Mouse (Mus musculus) Patski (cell line): ENCODE results near the gene Vash2. TPM values are rescaled to one million over a fixed set of nuclear protein-coding genes. Genes with fewer than 3 reads are reported as not detected.
"Not testable (repeated sequence)": the region's sequence is repeated elsewhere in the genome, so short reads cannot be mapped to it uniquely, and the experiment has no call there.

Experiments
- ATAC-seq: fragments of 100-300 bp; one replicate; pipeline ENCODE4 v1.8.0; 2021
- CTCF ChIA-PET: fragments of 350-600 bp; sonication (Branson Sonifier 250); formaldehyde crosslinking; loops from one replicate; lab custom pipeline; 2022; ENCODE audit warnings: inconsistent platforms; lab: Charles Lee
- POLR2A ChIA-PET: fragments of 350-600 bp; sonication (Branson Sonifier 250); formaldehyde crosslinking; loops from one replicate; lab custom pipeline; 2022; ENCODE audit warnings: antibody characterized with exemption, inconsistent platforms; lab: Charles Lee
- DNase-seq: peaks from one replicate; pipeline ENCODE4 v3.0.0-alpha.2; 2011; ENCODE audit warnings: low read depth, low spot score
- H3K27me3 ChIP-seq: fragments of 371-371 bp; one replicate; pipeline ENCODE4 v1.5.1; 2021
- CTCF ChIP-seq: fragments of 100-300 bp; IDR thresholded peaks from one replicate; pipeline ENCODE4 v1.5.1; 2021
- in situ Hi-C: fragments of 300-500 bp; cut with MboI; formaldehyde crosslinking; loops from 3 replicates; pipeline ENCODE4 v1.11.1; 2018; ENCODE audit warnings: low pct_unique_long_range_greater_than_20kb, mixed read lengths
- polyA plus RNA-seq: library from polyadenylated mRNA; unstranded; gene quantifications from one replicate; pipeline ENCODE4 v1.2.3, GENCODE M21; 2021

Vash2 gene
- polyA plus RNA-seq, 1 experiment from 2014 or later: 5.4 TPM

- peak; percentile 82 for DNase-seq
- in situ Hi-C loops: loop anchor here (25.0 kb wide), 1 partner anchor 634 kb away; no protein-coding TSS in a partner anchor
- POLR2A ChIA-PET: interaction anchor here (1.0 kb wide), 1 partner anchor 17 kb away, joined by 3 read pairs; the partner anchor contains the start of gene Rps6kc1
- CTCF ChIA-PET: no interaction called here
- ATAC-seq: peak; percentile 88
- TF ChIP-seq CTCF: no peak
- H3K27me3 ChIP-seq: no peaks in the 10 kb centered on the region
Observed at GRCm38 (mm10) chr1:190928370-190929009, 50.6 kb downstream of the Vash2 start.

- peak; percentile 6 for ATAC-seq
- in situ Hi-C loops: loop anchor here (25.0 kb wide), 1 partner anchor 634 kb away; no protein-coding TSS in a partner anchor
- H3K27me3 ChIP-seq: no peaks in the 10 kb centered on the region
- ChIA-PET POLR2A (interaction anchor here (1.0 kb wide), 1 partner anchor 16 kb away, joined by 3 read pairs; the partner anchor contains the start of gene Rps6kc1), CTCF (no interaction called here)
- no peak for TF ChIP-seq CTCF
- no peak for DNase-seq
Observed at GRCm38 (mm10) chr1:190927751-190928369, 51.2 kb downstream of the Vash2 start.

GRCm38 (mm10) chr1:190927311-190927710 is 51.8 kb downstream of the Vash2 start:
- no peak for DNase-seq
- POLR2A ChIA-PET: no interaction called here
- in situ Hi-C loops: loop anchor here (25.0 kb wide), 1 partner anchor 635 kb away; no protein-coding TSS in a partner anchor
- no peak for ATAC-seq
- no peak for TF ChIP-seq CTCF
- no peaks in the 10 kb centered on the region for H3K27me3 ChIP-seq
- CTCF ChIA-PET: no interaction called here

- POLR2A ChIA-PET, DNase-seq, ATAC-seq, H3K27me3 ChIP-seq, CTCF ChIA-PET: not testable (repeated sequence)
- in situ Hi-C loops: loop anchor here (25.0 kb wide), 1 partner anchor 637 kb away; no protein-coding TSS in a partner anchor
Observed at GRCm38 (mm10) chr1:190924812-190925211, 54.3 kb downstream of the Vash2 start, which contains the start of gene Angel2. Gene Angel2 (plus strand): TSS chr1:190925112.

GRCm38 (mm10) chr1:190919725-190920469 is 59.2 kb downstream of the Vash2 start:
- no peak for ATAC-seq
- in situ Hi-C loops: no loop called here
- DNase-seq: no peak
- H3K27me3 ChIP-seq: peaks cover 2% of the 10 kb centered on the region
- ChIA-PET CTCF (no interaction called here), POLR2A (no interaction called here)
- no peak for TF ChIP-seq CTCF

GRCm38 (mm10) chr1:190918938-190919337 is 60.2 kb downstream of the Vash2 start:
- in situ Hi-C loops: no loop called here
- DNase-seq (no peak), ATAC-seq (no peak)
- POLR2A ChIA-PET: no interaction called here
- H3K27me3 ChIP-seq: peaks cover 2% of the 10 kb centered on the region
- no peak for TF ChIP-seq CTCF
- CTCF ChIA-PET: no interaction called here

GRCm38 (mm10) chr1:190912623-190913022 is 66.5 kb downstream of the Vash2 start:
- in situ Hi-C loops: no loop called here
- DNase-seq (no peak), ATAC-seq (no peak)
- H3K27me3 ChIP-seq: no peaks in the 10 kb centered on the region
- CTCF ChIA-PET: interaction anchor here (0.7 kb wide), 1 partner anchor 13 kb away, joined by 3 read pairs; no protein-coding TSS in a partner anchor
- no peak for TF ChIP-seq CTCF
- POLR2A ChIA-PET: no interaction called here

GRCm38 (mm10) chr1:190911415-190912123 is 67.5 kb downstream of the Vash2 start, which contains the start of gene Rps6kc1:
Gene Rps6kc1 (minus strand): TSS chr1:190911770.
- no peak for TF ChIP-seq CTCF
- ChIA-PET CTCF (interaction anchor here (0.7 kb wide), 1 partner anchor 14 kb away, joined by 3 read pairs; no protein-coding TSS in a partner anchor), POLR2A (interaction anchor here (0.8 kb wide), 1 partner anchor 17 kb away, joined by 3 read pairs; no protein-coding TSS in a partner anchor)
- in situ Hi-C loops: no loop called here
- H3K27me3 ChIP-seq: no peaks in the 10 kb centered on the region
- ATAC-seq: peak; percentile 85
- DNase-seq: peak; percentile 38

- H3K27me3 ChIP-seq: no peaks in the 10 kb centered on the region
- DNase-seq (no peak), ATAC-seq (peak; percentile 24)
- TF ChIP-seq CTCF: no peak
- ChIA-PET CTCF (no interaction called here), POLR2A (interaction anchor here (0.8 kb wide), 1 partner anchor 17 kb away, joined by 3 read pairs; no protein-coding TSS in a partner anchor)
- in situ Hi-C loops: no loop called here
Observed at GRCm38 (mm10) chr1:190910836-190911235, 68.3 kb downstream of the Vash2 start.

GRCm38 (mm10) chr1:190904714-190905113 is 74.4 kb downstream of the Vash2 start:
- no peaks in the 10 kb centered on the region for H3K27me3 ChIP-seq
- ChIA-PET CTCF (no interaction called here), POLR2A (no interaction called here)
- TF ChIP-seq CTCF: no peak
- no peak for DNase-seq
- in situ Hi-C loops: no loop called here
- no peak for ATAC-seq
